Mouse (Mus musculus): Measurements from ENCODE around the gene Tas2r125. TPM values are rescaled to one million over a fixed set of nuclear protein-coding genes. Genes with fewer than 3 reads are reported as not detected.
"Not testable (repeated sequence)": the region's sequence is repeated elsewhere in the genome, so short reads cannot be mapped to it uniquely, and the experiment has no call there.

The Tas2r125 gene
- not detected for total RNA-seq (2022)

GRCm38 (mm10) chr6:132909351-132909750, at the start of gene Tas2r125:
Gene Tas2r125 (plus strand): TSS chr6:132909651.
- no peak for DNase-seq (ENCODE audit: low spot score in 2 of 2)

- no peak for DNase-seq (ENCODE audit: low spot score in 2 of 2)
Measured at GRCm38 (mm10) chr6:132867708-132868107, 41.7 kb upstream of the Tas2r125 start, which contains the start of gene Tas2r110. Gene Tas2r110 (plus strand): TSS chr6:132868008.

GRCm38 (mm10) chr6:132892711-132893110, 16.7 kb upstream of the Tas2r125 start, which contains the start of gene Tas2r113:
Gene Tas2r113 (plus strand): TSS chr6:132893011.
- no peak for DNase-seq (ENCODE audit: low spot score in 2 of 2)

- DNase-seq (ENCODE audit: low spot score in 2 of 2) = not testable (repeated sequence)
Measured at GRCm38 (mm10) chr6:132941376-132941775, 31.9 kb downstream of the Tas2r125 start.

- no peak for DNase-seq (ENCODE audit: low spot score in 2 of 2)
Measured at GRCm38 (mm10) chr6:132950802-132951201, 41.4 kb downstream of the Tas2r125 start, which contains the start of gene Tas2r129. Gene Tas2r129 (plus strand): TSS chr6:132951102.

- DNase-seq (ENCODE audit: low spot score in 2 of 2) = no peak
Measured at GRCm38 (mm10) chr6:132957819-132958218, 48.4 kb downstream of the Tas2r125 start, which contains the start of gene Tas2r131. Gene Tas2r131 (minus strand): TSS chr6:132957919.

Other genes starting within 250 kb of the Tas2r125 start
- gene Tas2r121, start 208.6 kb upstream of the Tas2r125 start, total RNA-seq (2022) = not detected
- gene Tas2r122, start 197.7 kb upstream of the Tas2r125 start, total RNA-seq (2022) = not detected
- gene Tas2r115, start 171.6 kb upstream of the Tas2r125 start, total RNA-seq (2022) = not detected
- gene Tas2r124, start 154.9 kb upstream of the Tas2r125 start, total RNA-seq (2022) = not detected
- gene Tas2r102, start 147.5 kb upstream of the Tas2r125 start, total RNA-seq (2022) = not detected
- gene Tas2r136, start 131.5 kb upstream of the Tas2r125 start, total RNA-seq (2022) = not detected
- not detected for gene Tas2r117, start 106.8 kb upstream of the Tas2r125 start, total RNA-seq (2022)
- gene Tas2r123, start 62.5 kb upstream of the Tas2r125 start, total RNA-seq (2022) = not detected
- not detected for gene Tas2r116, start 54.2 kb upstream of the Tas2r125 start, total RNA-seq (2022)
- gene Tas2r110, start 41.6 kb upstream of the Tas2r125 start, total RNA-seq (2022) = not detected
- gene Tas2r113, start 16.6 kb upstream of the Tas2r125 start, total RNA-seq (2022) = not detected
- gene Tas2r129, start 41.5 kb downstream of the Tas2r125 start, total RNA-seq (2022) = not detected
- not detected for gene Tas2r131, start 48.3 kb downstream of the Tas2r125 start, total RNA-seq (2022)
- not detected for gene Tas2r109, start 71.3 kb downstream of the Tas2r125 start, total RNA-seq (2022)
- not detected for gene Tas2r103, start 127.5 kb downstream of the Tas2r125 start, total RNA-seq (2022)
- gene Tas2r140, start 146.2 kb downstream of the Tas2r125 start, total RNA-seq (2022) = not detected
- 100 to 1,000 TPM; 101 to 125 (median 107) TPM for gene Smim10l1, start 195.3 kb downstream of the Tas2r125 start, total RNA-seq (2022)